9 mouse cellular contexts compared by ENCODE assay signal in genomic region chr2:32495185-32495726, GRCm38 (mm10). TPM values are rescaled to one million over a fixed set of nuclear protein-coding genes. Genes with fewer than 3 reads are reported as not detected.
A peak's percentile ranks its signal among the peaks of the same experiment; 100 is the strongest.
DNase-seq lines count a peak whose midpoint lies in the region; ATAC-seq and TF ChIP-seq lines count a peak whose summit lies in the region.
"Had no signal": no experiment of that assay in that cellular context is flagged by ENCODE, and none has a peak within 500 bp of the region (broad histone marks: within the 10 kb centered on the region; RNA-seq: fewer than 3 reads in every experiment).

No protein-coding gene starts in this region.

- no peak for TF ChIP-seq CTCF in brain, embryonic 14.5 days (IDR thresholded peaks at IDR 0.05; ENCODE audit: borderline replicate concordance, extremely low read depth, insufficient read depth, insufficient read length)
- no peak for TF ChIP-seq CTCF in layer of hippocampus, adult 2 months (conservative IDR thresholded peaks at IDR 0.05)

- no peaks in the 10 kb centered on the region for H3K36me3 ChIP-seq in kidney, embryonic 15.5 days
- no peaks in the 10 kb centered on the region for H3K36me3 ChIP-seq in hindbrain, embryonic 14.5 days (replicated peaks; ENCODE audit: control insufficient read depth, insufficient read depth)

- H3K9ac ChIP-seq in kidney, embryonic 15.5 days = no peak overlapping the region
- no peak overlapping the region for H3K9ac ChIP-seq in hindbrain, embryonic 14.5 days

- no peak for TF ChIP-seq POLR2A in brain, embryonic 14.5 days (IDR thresholded peaks at IDR 0.05; ENCODE audit: borderline replicate concordance, extremely low read depth, insufficient read depth, insufficient read length, poor library complexity, severe bottlenecking)

- DNase-seq in CD4-positive helper T cell, adult 2 months (ENCODE audit: low read depth, low spot score) = peak; percentile 99
- DNase-seq in brain, embryonic 14.5 days (ENCODE audit: low read depth) = peak; percentile 5
- peak; percentile 82 for DNase-seq in lung, postnatal 36 days
- DNase-seq in layer of hippocampus, adult 2 months (ENCODE audit: low spot score in 2 of 2) = no peak
- no peak for DNase-seq in embryo, embryonic 9.5 days (ENCODE audit: extremely low spot score)
- DNase-seq in left cerebral cortex, postnatal 10 days (ENCODE audit: extremely low spot score in 1 of 2, low spot score in 2 of 2) = no peak
- DNase-seq in hindbrain, embryonic 14.5 days (ENCODE audit: low spot score) = no peak

- no peak; the same call in 1 of the 2 replicates for ATAC-seq in kidney, embryonic 15.5 days (replicated peaks; ENCODE audit: low FRiP score)
- ATAC-seq in hindbrain, embryonic 14.5 days (ENCODE audit: low FRiP score) = no peak

- intact Hi-C loops in left cerebral cortex, postnatal 10 days (cut with DNase I) = no loop called here

- peaks cover 13% of the 10 kb centered on the region for H3K4me1 ChIP-seq in kidney, embryonic 15.5 days
- no peaks in the 10 kb centered on the region for H3K4me1 ChIP-seq in hindbrain, embryonic 14.5 days (replicated peaks; ENCODE audit: control insufficient read depth, insufficient read depth, low read length)

- H3K27me3 ChIP-seq in kidney, embryonic 15.5 days = no peaks in the 10 kb centered on the region
- no peaks in the 10 kb centered on the region for H3K27me3 ChIP-seq in hindbrain, embryonic 14.5 days (ENCODE audit: control insufficient read depth, insufficient read depth, low read length)

- WGBS in kidney, embryonic 15.5 days = 67% methylated on average over 20 of the region's 20 CpGs
- 82% methylated on average over 20 of the region's 20 CpGs for WGBS in hindbrain, embryonic 14.5 days

- peaks cover 5% of the 10 kb centered on the region; the same call in 1 of the 2 replicates for H3K9me3 ChIP-seq in kidney, embryonic 15.5 days (replicated peaks)
- H3K9me3 ChIP-seq in hindbrain, embryonic 14.5 days (ENCODE audit: control insufficient read depth, low read length) = no peaks in the 10 kb centered on the region

- no peak overlapping the region for H3K4me3 ChIP-seq in kidney, embryonic 15.5 days (replicated peaks)
- no peak overlapping the region for H3K4me3 ChIP-seq in layer of hippocampus, adult 2 months
- no peak overlapping the region for H3K4me3 ChIP-seq in hindbrain, embryonic 14.5 days (replicated peaks; ENCODE audit: low read length)

- 0 out of 2 replicates have a peak overlapping the region, but pooled peaks have one; percentile 20 for H3K4me2 ChIP-seq in kidney, embryonic 15.5 days
- no peak overlapping the region for H3K4me2 ChIP-seq in hindbrain, embryonic 14.5 days (replicated peaks)

- H3K27ac ChIP-seq in kidney, embryonic 15.5 days = peak overlapping the region; percentile 43
- no peak overlapping the region for H3K27ac ChIP-seq in layer of hippocampus, adult 2 months
- no peak overlapping the region for H3K27ac ChIP-seq in hindbrain, embryonic 14.5 days
- H3K27ac ChIP-seq: macrophage had no signal

RNA-seq across cellular contexts. Expression of gene Fam102a, which starts 39.9 kb away (rescaled TPM):
- polyA plus RNA-seq in brain, embryonic 14.5 days (2012; rRNA removed) = 7.7 and 12.9 TPM in 2 replicates
- polyA plus RNA-seq in kidney, embryonic 15.5 days (2015; fragmentation: Nextera tagmentation; extraction: Ambion mirVana) = 14.5 and 15.0 TPM in 2 replicates
- total RNA-seq in layer of hippocampus, adult 2 months (2021) = 10 to 100 TPM; 77.1 TPM
- 10 to 100 TPM; 28.2 to 28.9 TPM for total RNA-seq in left cerebral cortex, postnatal 10 days (2021)
- polyA plus RNA-seq in hindbrain, embryonic 14.5 days (2014; fragmentation: Nextera tagmentation; extraction: Ambion mirVana) = 7.8 and 8.3 TPM in 2 replicates

RNA-seq across cellular contexts. Expression of gene Slc25a25, which starts 44.0 kb away (rescaled TPM):
- 40.2 and 46.1 TPM in 2 replicates for polyA plus RNA-seq in brain, embryonic 14.5 days (2012; rRNA removed)
- 20.4 and 20.7 TPM in 2 replicates for polyA plus RNA-seq in kidney, embryonic 15.5 days (2015; fragmentation: Nextera tagmentation; extraction: Ambion mirVana)
- 10 to 100 TPM; 54.5 to 57.6 TPM for total RNA-seq in layer of hippocampus, adult 2 months (2021)
- 10 to 100 TPM; 48.9 to 51.3 TPM for total RNA-seq in left cerebral cortex, postnatal 10 days (2021)
- 39.2 and 42.9 TPM in 2 replicates for polyA plus RNA-seq in hindbrain, embryonic 14.5 days (2014; fragmentation: Nextera tagmentation; extraction: Ambion mirVana)

RNA-seq across cellular contexts. Expression of gene Naif1, which starts 45.0 kb away (rescaled TPM):
- 4.8 and 5.1 TPM in 2 replicates for polyA plus RNA-seq in brain, embryonic 14.5 days (2012; rRNA removed)
- 6.3 and 6.8 TPM in 2 replicates for polyA plus RNA-seq in kidney, embryonic 15.5 days (2015; fragmentation: Nextera tagmentation; extraction: Ambion mirVana)
- 1 to 10 TPM; 4.3 to 4.5 TPM for total RNA-seq in layer of hippocampus, adult 2 months (2021)
- total RNA-seq in left cerebral cortex, postnatal 10 days (2021) = 1 to 10 TPM; 3.3 to 3.7 TPM
- polyA plus RNA-seq in hindbrain, embryonic 14.5 days (2014; fragmentation: Nextera tagmentation; extraction: Ambion mirVana) = 5.3 TPM in 2 replicates

Comparison
In these comparisons a context has a peak if more than half of its experiments do, and no peak if none do; other contexts are left out.
1. DNase-seq: peak in CD4-positive helper T cell, adult 2 months (single experiment), brain, embryonic 14.5 days (single experiment) and lung, postnatal 36 days (single experiment); none in layer of hippocampus, adult 2 months (0 of 2), embryo, embryonic 9.5 days (single experiment), left cerebral cortex, postnatal 10 days (0 of 2) and hindbrain, embryonic 14.5 days (single experiment).